Mouse (Mus musculus) MEL (cell line): ENCODE measurements at regions not wholly inside any gene's neighbourhood (a gene's known extent, or its start where the extent isn't known, plus 50 kb on each side); places are given as distances from the start of the nearest gene placed in this dataset.

Experiments used
- CHD1 ChIP-seq: IDR thresholded peaks from 2 replicates; pipeline ENCODE4 v1.6.1; 2012; ENCODE audit warnings: low read depth, mild to moderate bottlenecking, inconsistent platforms, low read length, improper control_type of control experiment
- CTCF ChIP-seq, 3 experiments: IDR thresholded peaks in 2 of 3; conservative IDR thresholded peaks in 1 of 3; 2 replicates each; pipeline ENCODE4 v1.5.1; 2011 to 2012; ENCODE audit warnings: low read length in 3 of 3, low read depth in 2 of 3, mild to moderate bottlenecking in 2 of 3, improper control_type of control experiment in 1 of 3, inconsistent platforms in 1 of 3, mixed read lengths in 1 of 3, moderate library complexity in 1 of 3; ENCODE audit not compliant: control insufficient read depth in 1 of 3, insufficient read depth in 1 of 3, poor library complexity in 1 of 3, severe bottlenecking in 1 of 3
- GATA1 ChIP-seq: IDR thresholded peaks from 2 replicates; pipeline ENCODE4 v1.6.1; 2011; ENCODE audit warnings: low read depth, low read length, improper control_type of control experiment
- MAFK ChIP-seq: IDR thresholded peaks from 2 replicates; pipeline ENCODE4 v1.6.1; 2011; ENCODE audit warnings: low read depth, mild to moderate bottlenecking, low read length, improper control_type of control experiment, borderline replicate concordance

DNA sequence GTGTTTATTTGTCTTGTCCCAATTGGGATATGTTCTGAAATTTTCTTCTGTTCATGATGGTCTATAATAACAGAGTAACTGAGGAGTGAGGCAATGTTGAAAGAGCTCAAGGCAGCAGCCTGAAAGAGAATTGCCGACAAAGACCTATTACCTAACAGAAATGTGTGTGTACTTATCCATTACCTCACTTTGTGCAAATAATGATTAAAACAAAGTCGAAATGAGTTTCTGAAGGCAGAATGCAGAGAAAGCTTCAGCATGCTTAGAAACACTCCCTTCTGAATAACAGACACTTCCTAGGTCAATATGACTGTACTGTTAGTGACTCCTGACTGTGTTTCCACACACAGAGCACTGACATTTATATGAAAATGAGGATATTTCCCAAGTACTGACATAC is 63.0 kb downstream of the Kbtbd8 start:
- TF ChIP-seq GATA1 (no peak), CTCF (IDR thresholded peaks at IDR 0.05 in 2 of 3, conservative IDR thresholded peaks at IDR 0.05 in 1 of 3; ENCODE audit: control insufficient read depth in 1 of 3, insufficient read depth in 1 of 3, low read depth in 2 of 3, low read length in 3 of 3, poor library complexity in 1 of 3, severe bottlenecking in 1 of 3) (no peak), CHD1 (no peak), MAFK (no peak)
